Mouse (Mus musculus) embryonic facial prominence, embryonic 15.5 days (tissue): Measurements from ENCODE around the gene Dynlt1c. TPM values are rescaled to one million over a fixed set of nuclear protein-coding genes. Genes with fewer than 3 reads are reported as not detected.
A peak's percentile ranks its signal among the peaks of the same experiment; 100 is the strongest.
"Not testable (repeated sequence)": the region's sequence is repeated elsewhere in the genome, so short reads cannot be mapped to it uniquely, and the experiment has no call there.

Experiments
- ATAC-seq: fragments of 200-750 bp; cut with Nextera tagmentation; 2 replicates; pipeline ENCODE4 v1.8.0; 2017; ENCODE audit warnings: low read depth, moderate TSS enrichment; ENCODE audit not compliant: insufficient number of reproducible peaks, low FRiP score, low TSS enrichment
- H3K27ac ChIP-seq: fragments of 300-500 bp; sonication (generic); replicated peaks from 2 replicates; pipeline ENCODE4 v1.5.1; 2015; ENCODE audit warnings: mild to moderate bottlenecking, inconsistent platforms
- H3K27me3 ChIP-seq: fragments of 300-500 bp; sonication (generic); 2 replicates; pipeline ENCODE4 v1.6.1; 2015; ENCODE audit warnings: inconsistent platforms
- H3K36me3 ChIP-seq: fragments of 300-500 bp; sonication (generic); 2 replicates; pipeline ENCODE4 v1.6.1; 2015; ENCODE audit warnings: mild to moderate bottlenecking, inconsistent platforms
- H3K4me1 ChIP-seq: fragments of 300-500 bp; sonication (generic); 2 replicates; pipeline ENCODE4 v1.6.1; 2015; ENCODE audit warnings: inconsistent platforms
- H3K4me2 ChIP-seq: fragments of 300-500 bp; sonication (generic); replicated peaks from 2 replicates; pipeline ENCODE4 v1.6.1; 2015; ENCODE audit warnings: mild to moderate bottlenecking, inconsistent platforms
- H3K4me3 ChIP-seq: fragments of 300-500 bp; sonication (generic); replicated peaks from 2 replicates; pipeline ENCODE4 v1.5.1; 2015; ENCODE audit warnings: mild to moderate bottlenecking, inconsistent platforms
- H3K9ac ChIP-seq: fragments of 300-500 bp; sonication (generic); 2 replicates; pipeline ENCODE4 v1.6.1; 2015; ENCODE audit warnings: inconsistent platforms
- H3K9me3 ChIP-seq: fragments of 300-500 bp; sonication (generic); replicated peaks from 2 replicates; pipeline ENCODE4 v1.6.1; 2016; ENCODE audit warnings: inconsistent platforms
- WGBS: fragments of 180-500 bp; shearing (Covaris S2); methylation state at CpG from one replicate; pipeline ENCODE4 v1.1.7; 2015; 5-methylcytosine and 5-hydroxymethylcytosine counted together
- polyA plus RNA-seq: library from polyadenylated mRNA; unstranded; fragments of >200 nt; fragmentation: Nextera tagmentation; extraction: Ambion mirVana; gene quantifications from 2 replicates; pipeline ENCODE4 v1.2.1, GENCODE M21; 2015

The Dynlt1c gene
- polyA plus RNA-seq, 1 experiment from 2014 or later: 46.3 TPM

- not testable (repeated sequence) for H3K9me3 ChIP-seq, H3K9ac ChIP-seq, H3K4me2 ChIP-seq, H3K27me3 ChIP-seq, H3K27ac ChIP-seq, H3K36me3 ChIP-seq, H3K4me3 ChIP-seq, ATAC-seq, H3K4me1 ChIP-seq
- 41% methylated on average over 7 of the region's 15 CpGs for WGBS
Observed at GRCm38 (mm10) chr17:6595776-6596497, 5.5 kb upstream of the Dynlt1c start.

- not testable (repeated sequence) for H3K4me2 ChIP-seq, H3K9me3 ChIP-seq, H3K27me3 ChIP-seq, ATAC-seq, H3K4me1 ChIP-seq, H3K27ac ChIP-seq, H3K9ac ChIP-seq, H3K36me3 ChIP-seq, H3K4me3 ChIP-seq
- WGBS: 82% methylated on average over 7 of the region's 7 CpGs
Observed at GRCm38 (mm10) chr17:6598356-6598755, 3.1 kb upstream of the Dynlt1c start.

GRCm38 (mm10) chr17:6600216-6600911, 1.1 kb upstream of the Dynlt1c start:
- H3K4me1 ChIP-seq, H3K4me2 ChIP-seq, ATAC-seq, H3K36me3 ChIP-seq, H3K4me3 ChIP-seq, H3K27me3 ChIP-seq, H3K9ac ChIP-seq, H3K27ac ChIP-seq, H3K9me3 ChIP-seq: not testable (repeated sequence)
- 92% methylated on average over 5 of the region's 8 CpGs for WGBS

GRCm38 (mm10) chr17:6602205-6602604, 734 bp downstream of the Dynlt1c start:
- H3K4me2 ChIP-seq: 0 out of 2 replicates have a peak overlapping the region, but pooled peaks have one; percentile 31
- H3K9ac ChIP-seq, H3K27me3 ChIP-seq, H3K9me3 ChIP-seq, H3K4me3 ChIP-seq, H3K4me1 ChIP-seq, H3K36me3 ChIP-seq, ATAC-seq, H3K27ac ChIP-seq: not testable (repeated sequence)
- WGBS: 14% methylated on average over 3 of the region's 4 CpGs

GRCm38 (mm10) chr17:6605347-6605746, 3.9 kb downstream of the Dynlt1c start:
- WGBS: 68% methylated on average over 1 of the region's 1 CpGs
- not testable (repeated sequence) for H3K9me3 ChIP-seq, H3K4me3 ChIP-seq, H3K4me1 ChIP-seq, H3K27ac ChIP-seq, H3K27me3 ChIP-seq, H3K4me2 ChIP-seq, ATAC-seq, H3K36me3 ChIP-seq, H3K9ac ChIP-seq

GRCm38 (mm10) chr17:6613524-6613923, 12.1 kb downstream of the Dynlt1c start:
- not testable (repeated sequence) for H3K27ac ChIP-seq, H3K4me2 ChIP-seq, H3K9ac ChIP-seq, H3K4me3 ChIP-seq, ATAC-seq, H3K9me3 ChIP-seq, H3K36me3 ChIP-seq, H3K27me3 ChIP-seq, H3K4me1 ChIP-seq
- 89% methylated on average over 12 of the region's 14 CpGs for WGBS

- not testable (repeated sequence) for H3K9ac ChIP-seq, H3K36me3 ChIP-seq, H3K4me3 ChIP-seq, H3K4me1 ChIP-seq, H3K4me2 ChIP-seq, H3K27me3 ChIP-seq, ATAC-seq, H3K27ac ChIP-seq, H3K9me3 ChIP-seq
- 77% methylated on average over 5 of the region's 9 CpGs for WGBS
Observed at GRCm38 (mm10) chr17:6614316-6614715, 12.8 kb downstream of the Dynlt1c start.

GRCm38 (mm10) chr17:6616731-6617130, 15.3 kb downstream of the Dynlt1c start:
- WGBS: 97% methylated on average over 9 of the region's 9 CpGs
- H3K36me3 ChIP-seq, H3K4me2 ChIP-seq, H3K4me1 ChIP-seq, H3K9ac ChIP-seq, H3K9me3 ChIP-seq, H3K27ac ChIP-seq, H3K27me3 ChIP-seq, ATAC-seq, H3K4me3 ChIP-seq: not testable (repeated sequence)

- not testable (repeated sequence) for H3K27ac ChIP-seq, H3K4me3 ChIP-seq, H3K9ac ChIP-seq, H3K4me2 ChIP-seq, H3K4me1 ChIP-seq, ATAC-seq, H3K9me3 ChIP-seq, H3K27me3 ChIP-seq, H3K36me3 ChIP-seq
- WGBS: 48% methylated on average over 8 of the region's 13 CpGs
Observed at GRCm38 (mm10) chr17:6617689-6618400, 16.4 kb downstream of the Dynlt1c start.

GRCm38 (mm10) chr17:6619271-6619670, 17.8 kb downstream of the Dynlt1c start:
- H3K9ac ChIP-seq, H3K4me2 ChIP-seq, H3K27ac ChIP-seq, H3K4me1 ChIP-seq, H3K4me3 ChIP-seq, H3K36me3 ChIP-seq, H3K9me3 ChIP-seq, ATAC-seq, H3K27me3 ChIP-seq: not testable (repeated sequence)
- 71% methylated on average over 5 of the region's 5 CpGs for WGBS

- not testable (repeated sequence) for H3K4me3 ChIP-seq, H3K27me3 ChIP-seq, ATAC-seq, H3K4me2 ChIP-seq, H3K9ac ChIP-seq, H3K4me1 ChIP-seq, H3K9me3 ChIP-seq, H3K36me3 ChIP-seq, H3K27ac ChIP-seq
- 64% methylated on average over 6 of the region's 6 CpGs for WGBS
Observed at GRCm38 (mm10) chr17:6620035-6620434, 18.6 kb downstream of the Dynlt1c start.
